ENCODE assay signal across 8 mouse cellular contexts in the genomic region with DNA sequence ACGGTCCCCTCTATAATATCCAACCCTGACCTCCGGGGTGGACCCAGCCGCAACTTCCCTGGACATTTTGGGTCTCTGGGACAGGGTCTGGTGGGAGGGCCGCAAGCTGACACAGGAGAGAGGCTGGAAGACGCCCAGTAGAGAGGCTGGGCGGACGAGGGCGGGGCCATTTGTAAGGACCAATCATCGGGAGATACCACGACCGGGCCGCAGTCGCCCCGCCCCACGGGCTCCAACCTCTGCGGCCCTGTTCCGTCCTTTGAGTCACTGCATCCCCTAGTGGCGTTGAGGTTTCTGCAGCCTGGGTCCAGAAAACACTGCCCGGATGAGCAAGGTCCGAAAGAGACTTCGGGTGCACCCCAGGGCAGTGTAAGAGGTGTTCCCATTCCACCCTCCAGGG. TPM values are rescaled to one million over a fixed set of nuclear protein-coding genes. Genes with fewer than 3 reads are reported as not detected.
DNase-seq lines count a peak whose midpoint lies in the region; ATAC-seq and TF ChIP-seq lines count a peak whose summit lies in the region.

No protein-coding gene starts in this region.

- H3K36me3 ChIP-seq in forebrain, embryonic 16.5 days (ENCODE audit: control insufficient read depth, insufficient read depth) = no peaks in the 10 kb centered on the region

- H3K9ac ChIP-seq in forebrain, embryonic 16.5 days (replicated peaks; ENCODE audit: low read depth, low read length) = no peak overlapping the region

- H3K4me1 ChIP-seq in cerebellum, adult 2 months (ENCODE audit: control insufficient read depth, insufficient read depth, low read length) = no peaks in the 10 kb centered on the region; the same call in 1 of the 2 replicates
- H3K4me1 ChIP-seq in forebrain, embryonic 16.5 days (replicated peaks; ENCODE audit: control insufficient read depth, insufficient read depth, low read length) = peaks cover 36% of the 10 kb centered on the region

- H3K9me3 ChIP-seq in forebrain, embryonic 16.5 days (ENCODE audit: control insufficient read depth, low read length) = no peaks in the 10 kb centered on the region

- no peak for TF ChIP-seq POLR2A in cerebellum, adult 2 months (IDR thresholded peaks at IDR 0.05; ENCODE audit: borderline replicate concordance, insufficient read depth, low read length)

- peaks cover 33% of the 10 kb centered on the region for H3K27me3 ChIP-seq in cerebellum, adult 2 months (ENCODE audit: control insufficient read depth, insufficient read depth, low read length)
- H3K27me3 ChIP-seq in forebrain, embryonic 16.5 days (replicated peaks; ENCODE audit: control insufficient read depth, insufficient read depth, low read length) = peaks cover 50% of the 10 kb centered on the region

- peak overlapping the region; percentile 61 for H3K4me2 ChIP-seq in forebrain, embryonic 16.5 days (ENCODE audit: low read length)

- peak; percentile 46; the same call in 1 of the 2 replicates for TF ChIP-seq CTCF in cerebellum, adult 2 months (IDR thresholded peaks at IDR 0.05; ENCODE audit: borderline replicate concordance, insufficient read depth, low read depth, low read length)

- peak; percentile 41 for DNase-seq in layer of hippocampus, adult 11-12 months (ENCODE audit: low spot score)
- no peak for DNase-seq in layer of hippocampus, adult 9-10 months (ENCODE audit: low spot score)
- peak; percentile 44 to 46 for DNase-seq in cerebellum, adult 2 months
- peak; percentile 42 to 67 for DNase-seq in layer of hippocampus, postnatal 14 days (ENCODE audit: low spot score in 2 of 2)
- peak; percentile 96 for DNase-seq in mesoderm, embryonic 11.5 days (ENCODE audit: low read depth, low spot score)
- peak; percentile 78 to 86 for DNase-seq in spleen, adult 18-20 months

- under 1% methylated on average over 21 of the region's 21 CpGs for WGBS in cerebellum, adult 2 months
- under 1% methylated on average over 20 of the region's 21 CpGs for WGBS in forebrain, embryonic 16.5 days

- H3K27ac ChIP-seq in cerebellum, adult 2 months (ENCODE audit: insufficient read depth, low read length) = no peak overlapping the region
- H3K27ac ChIP-seq in forebrain, embryonic 16.5 days (ENCODE audit: low read length) = no peak overlapping the region

- peak overlapping the region; percentile 11 for H3K4me3 ChIP-seq in cerebellum, adult 2 months (replicated peaks; ENCODE audit: insufficient read depth, low read depth, low read length)
- peak overlapping the region; percentile 38 for H3K4me3 ChIP-seq in forebrain, embryonic 16.5 days (replicated peaks; ENCODE audit: low read length)

- ATAC-seq in forebrain, embryonic 16.5 days = peak; percentile 89
- ATAC-seq in hematopoietic stem cell, adult 5-6 weeks (replicated peaks in 1 of 2; ENCODE audit: insufficient read depth in 1 of 2, low FRiP score in 2 of 2, low TSS enrichment in 1 of 2, low read depth in 1 of 2, poor library complexity in 2 of 2, severe bottlenecking in 2 of 2) = peak; percentile 79 to 85

RNA-seq across cellular contexts. Expression of a gene that starts 1.6 kb away (rescaled TPM):
- 0.30 TPM in 1 of 2 replicates, not detected in the other for polyA plus RNA-seq in cerebellum, adult 2 months (2012; rRNA removed)
- not detected in 2 replicates for polyA plus RNA-seq in forebrain, embryonic 16.5 days (2015; fragmentation: Nextera tagmentation; extraction: Ambion mirVana)
- total RNA-seq in hematopoietic stem cell, adult 5-6 weeks (2017) = not detected in 2 replicates
- total RNA-seq in layer of hippocampus, postnatal 14 days (2021) = not detected

RNA-seq across cellular contexts. Expression of a gene that starts 9.8 kb away (rescaled TPM):
- not detected in 2 replicates for polyA plus RNA-seq in cerebellum, adult 2 months (2012; rRNA removed)
- polyA plus RNA-seq in forebrain, embryonic 16.5 days (2015; fragmentation: Nextera tagmentation; extraction: Ambion mirVana) = not detected in 2 replicates
- not detected in 2 replicates for total RNA-seq in hematopoietic stem cell, adult 5-6 weeks (2017)
- not detected for total RNA-seq in layer of hippocampus, postnatal 14 days (2021)

RNA-seq across cellular contexts. Expression of a gene that starts 10.3 kb away (rescaled TPM):
- 1.2 and 1.3 TPM in 2 replicates for polyA plus RNA-seq in cerebellum, adult 2 months (2012; rRNA removed)
- 0.42 and 2.2 TPM in 2 replicates for polyA plus RNA-seq in forebrain, embryonic 16.5 days (2015; fragmentation: Nextera tagmentation; extraction: Ambion mirVana)
- total RNA-seq in hematopoietic stem cell, adult 5-6 weeks (2017) = 3.1 and 5.6 TPM in 2 replicates
- under 1 TPM; 0.44 to 0.79 TPM for total RNA-seq in layer of hippocampus, postnatal 14 days (2021)
